Mouse (Mus musculus) heart, postnatal 0 days (tissue): ENCODE results near the gene Frrs1l.

Experiments used
- CTCF ChIP-seq: IDR thresholded peaks from 2 replicates; pipeline ENCODE4 v1.5.1; 2016; ENCODE audit warnings: antibody characterized with exemption, control low read depth, low read depth
- EP300 ChIP-seq: IDR thresholded peaks from 2 replicates; pipeline ENCODE4 v1.6.1; 2016; ENCODE audit warnings: antibody characterized with exemption, low read depth

DNA sequence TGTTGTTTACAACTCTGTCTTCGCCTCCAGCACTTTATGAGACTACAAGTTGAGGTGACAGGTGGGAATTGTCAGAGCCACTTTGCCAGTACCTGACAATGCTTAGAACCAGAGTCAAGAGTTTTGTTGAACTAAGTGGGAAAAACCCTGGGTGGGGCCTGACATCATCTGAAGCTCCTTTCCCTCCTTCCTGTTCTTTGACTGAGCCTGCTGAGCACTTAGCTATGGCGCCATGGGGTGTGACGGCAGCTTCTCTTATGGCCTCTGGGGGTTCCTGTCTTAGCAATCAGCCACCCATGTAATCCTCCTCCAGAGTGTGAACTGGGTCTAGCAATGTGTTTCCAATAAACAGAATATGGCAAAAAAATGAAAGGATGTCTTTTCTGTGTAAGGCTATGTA, 33.3 kb upstream of the Frrs1l start:
- TF ChIP-seq CTCF (no peak), EP300 (no peak)
